Mouse (Mus musculus) stomach, embryonic 14.5 days (tissue): ENCODE results near the gene Gm20388. TPM values are rescaled to one million over a fixed set of nuclear protein-coding genes. Genes with fewer than 3 reads are reported as not detected.

Source experiments
- ATAC-seq: fragments of 200-750 bp; cut with Nextera tagmentation; 2 replicates; pipeline ENCODE4 v1.8.0; 2017; ENCODE audit warnings: low read depth, moderate TSS enrichment; ENCODE audit not compliant: insufficient number of reproducible peaks, insufficient read depth, low FRiP score
- H3K27ac ChIP-seq: fragments of 300-500 bp; sonication (generic); 2 replicates; pipeline ENCODE4 v1.5.1; 2014; ENCODE audit warnings: mild to moderate bottlenecking, low read length, moderate library complexity, mixed read lengths
- H3K27me3 ChIP-seq: fragments of 300-500 bp; sonication (generic); 2 replicates; pipeline ENCODE4 v1.6.1; 2014; ENCODE audit warnings: low read length, control low read depth, mixed read lengths; ENCODE audit not compliant: control insufficient read depth, insufficient read depth
- H3K36me3 ChIP-seq: fragments of 300-500 bp; sonication (generic); 2 replicates; pipeline ENCODE4 v1.6.1; 2014; ENCODE audit warnings: mild to moderate bottlenecking, control low read depth, low read length, moderate library complexity, mixed read lengths; ENCODE audit not compliant: control insufficient read depth, insufficient read depth
- H3K4me1 ChIP-seq: fragments of 300-500 bp; sonication (generic); 2 replicates; pipeline ENCODE4 v1.6.1; 2014; ENCODE audit warnings: low read length, control low read depth, mixed read lengths; ENCODE audit not compliant: control insufficient read depth, insufficient read depth
- H3K4me2 ChIP-seq: fragments of 300-500 bp; sonication (generic); replicated peaks from 2 replicates; pipeline ENCODE4 v1.6.1; 2014; ENCODE audit warnings: low read depth, low read length, control low read depth
- H3K4me3 ChIP-seq: fragments of 300-500 bp; sonication (generic); 2 replicates; pipeline ENCODE4 v1.5.1; 2014; ENCODE audit warnings: low read depth, low read length, control low read depth
- H3K9ac ChIP-seq: fragments of 300-500 bp; sonication (generic); replicated peaks from 2 replicates; pipeline ENCODE4 v1.6.1; 2014; ENCODE audit warnings: low read depth, mild to moderate bottlenecking, control low read depth, low read length, moderate library complexity, mixed read lengths
- H3K9me3 ChIP-seq: fragments of 300-500 bp; sonication (generic); 2 replicates; pipeline ENCODE4 v1.6.1; 2016; ENCODE audit warnings: low read depth, low read length, control low read depth; ENCODE audit not compliant: control insufficient read depth
- WGBS: fragments of 180-500 bp; shearing (Covaris S2); extraction: QIAGEN DNeasy Blood & Tissue Kit; methylation state at CpG from one replicate; pipeline ENCODE4 v1.1.7; 2014; 5-methylcytosine and 5-hydroxymethylcytosine counted together
- polyA plus RNA-seq: library from polyadenylated mRNA; unstranded; fragments of >200 nt; fragmentation: Nextera tagmentation; extraction: Ambion mirVana; gene quantifications from 2 replicates; pipeline ENCODE4 v1.2.1, GENCODE M21; 2014

Gm20388 gene
- polyA plus RNA-seq, 1 experiment from 2014 or later: 11.4 TPM

GRCm38 (mm10) chr8:122393717-122394116, 2483.1 kb downstream of the Gm20388 start:
- Histone ChIP-seq H3K9me3 (no peaks in the 10 kb centered on the region), H3K27ac (no peak overlapping the region), H3K27me3 (no peaks in the 10 kb centered on the region), H3K4me3 (no peak overlapping the region), H3K9ac (no peak overlapping the region), H3K36me3 (peaks cover 49% of the 10 kb centered on the region), H3K4me2 (no peak overlapping the region), H3K4me1 (no peaks in the 10 kb centered on the region)
- no peak for ATAC-seq

- no peak overlapping the region for H3K4me2 ChIP-seq
- no peak overlapping the region for H3K9ac ChIP-seq
- 91% methylated on average over 6 of the region's 6 CpGs for WGBS
- peaks cover 49% of the 10 kb centered on the region for H3K36me3 ChIP-seq
- H3K27ac ChIP-seq: no peak overlapping the region
- ATAC-seq: no peak
- no peaks in the 10 kb centered on the region for H3K4me1 ChIP-seq
- no peaks in the 10 kb centered on the region for H3K27me3 ChIP-seq
- H3K9me3 ChIP-seq: no peaks in the 10 kb centered on the region
- no peak overlapping the region for H3K4me3 ChIP-seq
These were observed 2484.7 kb downstream of the Gm20388 start for GRCm38 (mm10) chr8:122395291-122395690.

GRCm38 (mm10) chr8:122398186-122398585, 2487.5 kb downstream of the Gm20388 start:
- 95% methylated on average over 9 of the region's 9 CpGs for whole genome bisulfite sequencing
- peaks cover 53% of the 10 kb centered on the region for H3K36me3 ChIP-seq

GRCm38 (mm10) chr8:122405146-122405805, 2494.6 kb downstream of the Gm20388 start:
- Histone ChIP-seq H3K27me3 (no peaks in the 10 kb centered on the region), H3K9me3 (no peaks in the 10 kb centered on the region), H3K4me1 (no peaks in the 10 kb centered on the region), H3K36me3 (peaks cover 82% of the 10 kb centered on the region), H3K4me2 (no peak overlapping the region), H3K9ac (no peak overlapping the region), H3K27ac (no peak overlapping the region), H3K4me3 (no peak overlapping the region)
- ATAC-seq: 0 out of 2 replicates have a peak, but pooled peaks have one; percentile 28
- WGBS: 88% methylated on average over 9 of the region's 9 CpGs

More at GRCm38 (mm10) chr8:122398186-122398585, 2487.5 kb downstream of the Gm20388 start:
- Histone ChIP-seq H3K27ac (no peak overlapping the region), H3K4me3 (no peak overlapping the region), H3K27me3 (no peaks in the 10 kb centered on the region), H3K9ac (no peak overlapping the region), H3K4me1 (no peaks in the 10 kb centered on the region), H3K9me3 (no peaks in the 10 kb centered on the region), H3K4me2 (no peak overlapping the region)
- no peak for ATAC-seq

GRCm38 (mm10) chr8:122407678-122408077, 2497.0 kb downstream of the Gm20388 start:
- Histone ChIP-seq H3K4me1 (no peaks in the 10 kb centered on the region), H3K9ac (no peak overlapping the region), H3K4me2 (no peak overlapping the region), H3K27ac (no peak overlapping the region), H3K27me3 (no peaks in the 10 kb centered on the region), H3K36me3 (peaks cover 83% of the 10 kb centered on the region), H3K9me3 (no peaks in the 10 kb centered on the region), H3K4me3 (no peak overlapping the region)
- ATAC-seq: no peak
- WGBS: 93% methylated on average over 7 of the region's 7 CpGs

- no peak overlapping the region for H3K9ac ChIP-seq
- no peak for ATAC-seq
These were observed 2503.7 kb downstream of the Gm20388 start for GRCm38 (mm10) chr8:122414311-122414710.

GRCm38 (mm10) chr8:122415554-122415953, 2504.9 kb downstream of the Gm20388 start:
- Histone ChIP-seq H3K36me3 (peaks cover 73% of the 10 kb centered on the region), H3K9ac (no peak overlapping the region), H3K4me3 (no peak overlapping the region), H3K27ac (no peak overlapping the region), H3K27me3 (no peaks in the 10 kb centered on the region), H3K4me1 (no peaks in the 10 kb centered on the region), H3K9me3 (no peaks in the 10 kb centered on the region), H3K4me2 (no peak overlapping the region)
- WGBS: 86% methylated on average over 6 of the region's 6 CpGs
- no peak for ATAC-seq

More at GRCm38 (mm10) chr8:122414311-122414710, 2503.7 kb downstream of the Gm20388 start:
- Histone ChIP-seq H3K36me3 (peaks cover 86% of the 10 kb centered on the region), H3K4me3 (no peak overlapping the region), H3K27me3 (no peaks in the 10 kb centered on the region), H3K9me3 (no peaks in the 10 kb centered on the region), H3K27ac (no peak overlapping the region), H3K4me2 (no peak overlapping the region), H3K4me1 (no peaks in the 10 kb centered on the region)
- WGBS: 83% methylated on average over 9 of the region's 9 CpGs

GRCm38 (mm10) chr8:122419881-122420555, 2509.4 kb downstream of the Gm20388 start:
- Histone ChIP-seq H3K36me3 (peaks cover 36% of the 10 kb centered on the region), H3K27me3 (no peaks in the 10 kb centered on the region), H3K4me1 (no peaks in the 10 kb centered on the region), H3K4me3 (no peak overlapping the region), H3K9me3 (no peaks in the 10 kb centered on the region), H3K27ac (no peak overlapping the region), H3K9ac (no peak overlapping the region), H3K4me2 (no peak overlapping the region)
- 61% methylated on average over 9 of the region's 9 CpGs for WGBS
- ATAC-seq: no peak
